Mouse (Mus musculus): Measurements from ENCODE around the gene Tdgf1. TPM values are rescaled to one million over a fixed set of nuclear protein-coding genes. Genes with fewer than 3 reads are reported as not detected.
A peak's percentile ranks its signal among the peaks of the same experiment; 100 is the strongest.

The Tdgf1 gene
- total RNA-seq, 1 experiment = 904 TPM

- H3K4me1 ChIP-seq (ENCODE audit: control insufficient read depth in 2 of 2, insufficient read depth in 2 of 2, low read length in 2 of 2, poor library complexity in 1 of 2) = peaks cover 15 to 20% of the 10 kb centered on the region in 2 experiments; a peak in 3 of 4 replicates
- TF ChIP-seq MAFK (IDR thresholded peaks at IDR 0.05; ENCODE audit: insufficient read depth, low read depth, low read length) (peak; percentile 79; the same call in 1 of the 2 replicates), ZNF384 (IDR thresholded peaks at IDR 0.05; ENCODE audit: low read depth, low read length) (no peak), CHD2 (IDR thresholded peaks at IDR 0.05; ENCODE audit: low read depth, low read length) (no peak), HCFC1 (IDR thresholded peaks at IDR 0.05; ENCODE audit: borderline replicate concordance, insufficient read depth, low read length) (no peak), ZC3H11A (IDR thresholded peaks at IDR 0.05; ENCODE audit: borderline replicate concordance, low read depth, low read length) (no peak)
Observed at GRCm38 (mm10) chr9:110950109-110950508, 4.2 kb upstream of the Tdgf1 start.

DNA sequence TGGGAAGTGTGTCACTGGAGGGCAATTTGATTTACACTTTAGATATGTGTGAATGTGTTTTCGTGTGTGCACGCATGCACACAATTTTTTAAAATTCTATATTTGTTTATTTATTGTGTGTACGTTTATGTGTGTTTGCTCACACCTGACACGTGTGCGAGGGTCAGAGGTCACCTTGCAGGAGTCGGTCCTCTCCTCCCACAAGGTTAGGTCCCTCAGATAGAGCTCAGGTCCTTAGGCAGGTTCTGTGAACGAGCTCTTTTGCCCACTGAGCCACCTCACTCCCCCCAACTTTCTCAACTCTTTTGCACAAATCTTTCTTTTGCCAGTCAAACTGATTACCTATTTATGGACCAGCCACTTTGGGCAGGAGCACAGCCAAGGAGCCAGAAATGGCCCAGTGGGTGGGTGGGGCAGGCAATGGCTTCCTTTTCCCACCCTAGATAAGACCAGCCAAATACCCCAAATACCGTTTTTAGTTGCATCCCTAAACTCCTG is 2.9 kb upstream of the Tdgf1 start:
- no peak for DNase-seq (ENCODE audit: low read depth, low spot score)
- in situ Hi-C loops (cut with MboI; ENCODE audit: low sequenced_read_pairs in 2 of 2, unreplicated experiment in 2 of 2) = no loop called here
- H3K27ac ChIP-seq (ENCODE audit: insufficient read depth, low read depth, low read length, poor library complexity, severe bottlenecking) = peak overlapping the region; percentile 100
- H3K9ac ChIP-seq (ENCODE audit: insufficient read depth, low read depth, low read length, poor library complexity, severe bottlenecking) = peak overlapping the region; percentile 64; the same call in 1 of the 2 replicates
- no peak overlapping the region for H3K4me3 ChIP-seq (ENCODE audit: insufficient read depth in 1 of 2, low read depth in 1 of 2, low read length in 2 of 2, poor library complexity in 1 of 2, severe bottlenecking in 1 of 2)
- H3K4me1 ChIP-seq (ENCODE audit: control insufficient read depth in 2 of 2, insufficient read depth in 2 of 2, low read length in 2 of 2, poor library complexity in 1 of 2) = peaks cover 8 to 12% of the 10 kb centered on the region in 2 experiments; a peak in 3 of 4 replicates
- H3K36me3 ChIP-seq (ENCODE audit: control insufficient read depth, insufficient read depth, low read length, poor library complexity, severe bottlenecking) = peaks cover 3% of the 10 kb centered on the region; the same call in 1 of the 2 replicates
- TF ChIP-seq HCFC1 (IDR thresholded peaks at IDR 0.05; ENCODE audit: borderline replicate concordance, insufficient read depth, low read length) (no peak), ZNF384 (IDR thresholded peaks at IDR 0.05; ENCODE audit: low read depth, low read length) (no peak), CHD2 (IDR thresholded peaks at IDR 0.05; ENCODE audit: low read depth, low read length) (no peak), ZC3H11A (IDR thresholded peaks at IDR 0.05; ENCODE audit: borderline replicate concordance, low read depth, low read length) (no peak), MAFK (IDR thresholded peaks at IDR 0.05; ENCODE audit: insufficient read depth, low read depth, low read length) (no peak)
- H3K9me3 ChIP-seq (ENCODE audit: control insufficient read depth, insufficient read depth, low read depth, low read length) = no peaks in the 10 kb centered on the region

More at GRCm38 (mm10) chr9:110950109-110950508, 4.2 kb upstream of the Tdgf1 start:
- Histone ChIP-seq H3K9ac (ENCODE audit: insufficient read depth, low read depth, low read length, poor library complexity, severe bottlenecking) (no peak overlapping the region), H3K4me3 (ENCODE audit: insufficient read depth in 1 of 2, low read depth in 1 of 2, low read length in 2 of 2, poor library complexity in 1 of 2, severe bottlenecking in 1 of 2) (no peak overlapping the region), H3K9me3 (ENCODE audit: control insufficient read depth, insufficient read depth, low read depth, low read length) (no peaks in the 10 kb centered on the region), H3K27ac (ENCODE audit: insufficient read depth, low read depth, low read length, poor library complexity, severe bottlenecking) (peak overlapping the region; percentile 59; the same call in 1 of the 2 replicates), H3K36me3 (ENCODE audit: control insufficient read depth, insufficient read depth, low read length, poor library complexity, severe bottlenecking) (no peaks in the 10 kb centered on the region)
- DNase-seq (ENCODE audit: low read depth, low spot score) = no peak
- in situ Hi-C loops (cut with MboI; ENCODE audit: low sequenced_read_pairs in 2 of 2, unreplicated experiment in 2 of 2) = no loop called here

DNA sequence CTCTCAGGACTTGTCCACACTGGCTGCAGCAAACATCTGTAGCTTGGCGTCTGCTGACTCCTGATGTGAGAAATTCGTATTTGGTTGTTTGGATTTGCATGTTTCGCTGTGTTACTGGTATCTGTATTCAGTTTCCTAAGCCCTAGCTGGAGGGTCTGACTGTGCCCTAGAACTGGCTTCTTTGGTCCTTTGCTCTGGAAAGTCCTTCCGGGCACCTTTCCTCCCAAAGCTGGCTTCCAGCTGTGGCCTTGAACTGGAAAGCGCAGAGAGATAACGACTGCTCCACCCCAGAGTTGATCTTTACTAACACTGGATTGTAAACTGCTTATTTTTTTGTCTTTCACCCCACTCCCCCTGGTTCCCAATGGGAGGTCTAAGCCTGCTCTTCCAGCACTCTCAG is 1.9 kb upstream of the Tdgf1 start:
- TF ChIP-seq ZC3H11A (IDR thresholded peaks at IDR 0.05; ENCODE audit: borderline replicate concordance, low read depth, low read length) (no peak), ZNF384 (IDR thresholded peaks at IDR 0.05; ENCODE audit: low read depth, low read length) (peak; percentile 78)
- Histone ChIP-seq H3K9ac (ENCODE audit: insufficient read depth, low read depth, low read length, poor library complexity, severe bottlenecking) (peak overlapping the region; percentile 36), H3K36me3 (ENCODE audit: control insufficient read depth, insufficient read depth, low read length, poor library complexity, severe bottlenecking) (peaks cover 12% of the 10 kb centered on the region), H3K4me3 (ENCODE audit: insufficient read depth in 1 of 2, low read depth in 1 of 2, low read length in 2 of 2, poor library complexity in 1 of 2, severe bottlenecking in 1 of 2) (peak overlapping the region; percentile 18 to 32), H3K9me3 (ENCODE audit: control insufficient read depth, insufficient read depth, low read depth, low read length) (no peaks in the 10 kb centered on the region), H3K4me1 (ENCODE audit: control insufficient read depth in 2 of 2, insufficient read depth in 2 of 2, low read length in 2 of 2, poor library complexity in 1 of 2) (peaks cover 8 to 12% of the 10 kb centered on the region in 2 experiments; a peak in 3 of 4 replicates), H3K27ac (ENCODE audit: insufficient read depth, low read depth, low read length, poor library complexity, severe bottlenecking) (peak overlapping the region; percentile 100)
- in situ Hi-C loops (cut with MboI; ENCODE audit: low sequenced_read_pairs in 2 of 2, unreplicated experiment in 2 of 2) = no loop called here
- DNase-seq (ENCODE audit: low read depth, low spot score) = peak; percentile 83

GRCm38 (mm10) chr9:110947261-110947661 is 1.3 kb upstream of the Tdgf1 start:
- TF ChIP-seq ZNF384 (IDR thresholded peaks at IDR 0.05; ENCODE audit: low read depth, low read length) = no peak
- peak; percentile 77 for TF ChIP-seq CHD2 (IDR thresholded peaks at IDR 0.05; ENCODE audit: low read depth, low read length)
- no peak for TF ChIP-seq MAFK (IDR thresholded peaks at IDR 0.05; ENCODE audit: insufficient read depth, low read depth, low read length)
- peak overlapping the region; percentile 100 for H3K27ac ChIP-seq (ENCODE audit: insufficient read depth, low read depth, low read length, poor library complexity, severe bottlenecking)
- peaks cover 18% of the 10 kb centered on the region for H3K36me3 ChIP-seq (ENCODE audit: control insufficient read depth, insufficient read depth, low read length, poor library complexity, severe bottlenecking)
- H3K9ac ChIP-seq (ENCODE audit: insufficient read depth, low read depth, low read length, poor library complexity, severe bottlenecking) = peak overlapping the region; percentile 89
- DNase-seq (ENCODE audit: low read depth, low spot score) = peak; percentile 94
- in situ Hi-C loops (cut with MboI; ENCODE audit: low sequenced_read_pairs in 2 of 2, unreplicated experiment in 2 of 2) = no loop called here
- peak overlapping the region; percentile 69 to 83 for H3K4me3 ChIP-seq (ENCODE audit: insufficient read depth in 1 of 2, low read depth in 1 of 2, low read length in 2 of 2, poor library complexity in 1 of 2, severe bottlenecking in 1 of 2)
- peaks cover 8 to 9% of the 10 kb centered on the region in 2 experiments; a peak in 3 of 4 replicates for H3K4me1 ChIP-seq (ENCODE audit: control insufficient read depth in 2 of 2, insufficient read depth in 2 of 2, low read length in 2 of 2, poor library complexity in 1 of 2)
- H3K9me3 ChIP-seq (ENCODE audit: control insufficient read depth, insufficient read depth, low read depth, low read length) = no peaks in the 10 kb centered on the region
